Mouse (Mus musculus) ovary, postnatal 14 days (tissue): Measurements from ENCODE around the gene Cyp2j13.
"Not testable (repeated sequence)": the region's sequence is repeated elsewhere in the genome, so short reads cannot be mapped to it uniquely, and the experiment has no call there.

Source experiments
- DNase-seq: peaks from one replicate; pipeline ENCODE4 v3.0.0; 2022; ENCODE audit warnings: low spot score

The Cyp2j13 gene

DNA sequence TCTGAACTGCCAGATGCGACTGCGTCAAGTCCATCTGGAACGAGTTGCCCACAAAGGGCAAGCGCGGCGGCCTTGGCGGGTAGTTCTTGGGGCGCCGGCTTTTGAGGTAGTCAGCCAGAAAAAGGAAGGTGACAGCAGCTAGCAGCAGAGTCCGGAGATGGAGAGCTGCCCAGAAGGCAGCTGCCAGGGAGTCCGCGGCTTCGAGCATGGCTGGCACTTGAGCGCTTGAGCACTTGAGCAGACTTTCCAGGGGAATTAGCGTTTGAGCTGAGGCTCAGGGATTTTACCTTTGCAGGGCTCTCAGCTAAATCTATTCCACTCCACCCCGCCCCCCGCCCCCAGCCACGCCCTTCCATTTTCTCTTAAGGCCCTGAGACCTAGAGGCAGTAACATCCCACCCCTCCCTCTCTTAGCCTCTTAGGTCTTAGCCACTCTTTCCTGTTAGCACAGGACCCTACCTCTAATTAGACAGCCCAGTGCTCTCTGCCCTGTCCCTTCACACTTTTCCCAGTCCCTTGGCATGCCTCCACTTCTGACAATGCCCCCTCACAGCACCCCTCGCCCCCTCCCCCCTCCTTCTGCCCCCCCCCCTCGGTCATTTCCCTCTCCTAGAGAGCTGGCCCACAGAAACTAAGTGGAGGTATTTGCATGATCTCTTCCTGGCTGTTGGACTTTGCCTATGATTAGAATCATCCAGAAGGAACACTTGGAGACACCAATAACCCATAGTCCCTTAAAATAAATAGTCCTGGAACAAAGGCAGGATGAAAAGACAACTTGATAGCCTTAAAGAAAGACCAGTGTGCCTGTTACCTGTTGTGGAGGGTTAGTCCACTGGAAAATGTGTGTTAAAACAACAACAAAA lies at the start of gene Cyp2j13:
Gene Cyp2j13, minus strand, starts transcription at position 286 of the 865 bp plus-strand sequence.
- DNase-seq, result peak; percentile 2

DNA sequence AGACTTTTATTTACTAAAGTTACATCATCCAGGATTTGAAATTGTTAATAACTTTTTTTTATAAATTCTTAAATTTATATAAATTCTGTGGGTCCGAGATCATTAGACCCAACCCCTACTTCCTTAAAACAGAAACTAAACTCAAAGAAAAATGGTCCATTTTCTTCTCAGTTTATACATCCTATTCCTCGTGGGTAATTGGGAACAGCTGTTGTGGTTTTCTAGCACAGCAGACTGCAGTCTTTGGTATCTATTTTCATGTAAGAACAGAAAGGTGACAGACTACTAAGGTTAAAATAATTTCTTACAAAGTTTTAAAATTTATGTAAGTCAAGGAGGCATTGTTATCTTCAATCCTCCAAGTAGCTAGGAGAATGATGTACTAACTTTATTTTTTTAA lies 19.5 kb upstream of the Cyp2j13 start:
- DNase-seq, result no peak

DNA sequence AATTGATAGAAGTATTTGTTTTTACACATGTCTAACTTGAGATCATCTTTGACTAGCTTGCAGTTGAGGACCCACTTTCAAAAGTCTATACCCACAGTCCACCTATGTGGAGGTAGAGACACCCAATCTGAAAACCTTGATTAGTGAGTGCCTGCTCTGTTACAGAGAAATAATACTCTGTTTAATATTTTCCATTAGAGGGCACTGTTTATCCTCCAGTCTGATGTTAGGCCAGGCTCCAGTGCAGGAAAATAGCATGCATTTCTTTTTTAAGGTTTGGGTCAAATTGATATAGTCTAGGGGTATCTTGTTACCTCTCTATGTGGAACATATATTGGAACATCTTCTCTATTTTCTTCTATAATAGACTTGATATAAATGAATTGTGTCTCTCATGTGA lies 14.5 kb upstream of the Cyp2j13 start:
- no peak for DNase-seq

DNA sequence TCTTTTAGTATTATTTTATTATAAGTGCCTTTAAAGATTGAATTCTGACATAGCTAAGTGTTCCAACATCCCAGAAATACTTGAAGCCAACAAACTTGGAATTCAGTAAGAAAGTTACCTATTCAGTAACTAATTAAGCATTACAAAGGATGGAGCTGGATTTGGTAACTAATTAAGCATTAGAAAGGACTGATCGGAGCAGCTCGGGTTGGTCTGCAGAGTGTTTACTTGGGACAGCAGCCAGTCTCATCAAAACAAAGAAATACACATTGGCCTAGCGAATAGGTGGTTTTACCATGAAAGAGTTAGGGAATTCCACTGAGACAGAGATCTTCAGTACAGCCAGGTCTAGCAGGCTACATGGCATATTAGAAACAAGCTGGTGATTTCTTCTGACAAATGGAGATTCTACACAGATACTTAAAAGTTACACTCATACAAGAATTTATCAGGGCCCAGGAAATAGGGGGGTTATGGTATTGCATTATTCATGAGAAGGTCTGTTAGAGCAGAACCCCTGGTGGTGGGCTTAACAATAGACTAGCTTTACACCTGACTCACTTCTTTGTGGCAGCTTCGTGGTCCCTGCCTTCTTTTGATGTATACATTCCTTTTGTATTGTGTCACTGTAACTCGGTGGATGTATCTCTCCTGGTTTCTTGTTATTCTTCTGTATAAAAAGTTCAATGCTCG lies 12.2 kb upstream of the Cyp2j13 start:
- DNase-seq, result not testable (repeated sequence)

DNA sequence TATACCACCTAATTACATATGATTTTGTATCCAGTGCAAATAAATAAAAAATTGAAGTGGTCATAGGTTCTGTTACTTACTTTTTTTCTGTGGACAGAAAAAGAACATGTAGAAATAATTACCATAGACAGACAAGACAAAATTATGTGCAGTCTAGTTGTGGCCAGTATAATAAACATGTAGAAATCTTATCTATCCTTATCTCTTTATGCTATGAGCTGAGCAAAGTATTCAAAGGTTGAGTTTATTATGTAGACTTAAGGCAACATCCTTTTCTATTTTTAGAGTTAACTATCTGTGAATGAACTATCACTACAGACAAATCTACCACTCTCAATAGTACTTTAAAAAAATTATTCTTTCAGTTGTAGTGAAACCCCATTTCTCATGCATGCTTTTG lies 962 bp upstream of the Cyp2j13 start:
- DNase-seq, result no peak

DNA sequence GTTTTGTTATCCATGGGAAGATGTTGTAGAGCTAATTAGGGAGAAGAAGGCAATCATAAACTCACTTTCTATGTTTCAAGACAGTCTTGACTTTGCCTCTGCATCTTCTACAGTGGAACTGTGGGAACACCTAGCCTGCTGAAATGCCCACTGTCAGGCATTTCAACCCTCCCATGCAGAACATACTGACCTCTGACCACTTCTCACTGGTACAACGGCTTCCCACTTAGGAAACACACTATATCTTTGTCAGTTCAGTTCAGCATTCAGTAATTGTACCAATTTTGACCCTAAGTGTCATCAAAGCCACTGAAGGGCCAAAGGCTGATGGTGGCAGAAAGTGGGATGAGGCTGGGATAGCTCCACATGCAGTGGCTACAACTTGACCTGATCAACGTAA lies 15.3 kb downstream of the Cyp2j13 start:
- DNase-seq, result no peak

DNA sequence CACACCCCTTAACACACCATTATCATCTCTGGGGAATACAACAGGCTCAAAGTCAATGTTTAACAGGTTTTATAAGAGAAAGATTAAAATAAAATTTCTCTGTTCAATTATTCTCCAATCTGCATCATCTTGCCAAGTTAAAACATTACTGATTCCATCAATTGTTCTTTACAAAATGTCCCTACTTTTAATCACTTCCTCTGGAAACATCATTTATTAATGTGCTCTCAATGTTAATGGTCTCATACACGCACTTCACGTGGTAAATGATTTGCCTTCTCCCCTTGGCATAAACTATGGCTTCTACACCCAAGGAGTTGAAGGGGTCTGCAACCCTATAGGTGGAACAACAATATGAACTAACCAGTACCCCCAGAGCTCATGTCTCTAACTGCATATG lies 17.2 kb downstream of the Cyp2j13 start:
- no peak for DNase-seq

DNA sequence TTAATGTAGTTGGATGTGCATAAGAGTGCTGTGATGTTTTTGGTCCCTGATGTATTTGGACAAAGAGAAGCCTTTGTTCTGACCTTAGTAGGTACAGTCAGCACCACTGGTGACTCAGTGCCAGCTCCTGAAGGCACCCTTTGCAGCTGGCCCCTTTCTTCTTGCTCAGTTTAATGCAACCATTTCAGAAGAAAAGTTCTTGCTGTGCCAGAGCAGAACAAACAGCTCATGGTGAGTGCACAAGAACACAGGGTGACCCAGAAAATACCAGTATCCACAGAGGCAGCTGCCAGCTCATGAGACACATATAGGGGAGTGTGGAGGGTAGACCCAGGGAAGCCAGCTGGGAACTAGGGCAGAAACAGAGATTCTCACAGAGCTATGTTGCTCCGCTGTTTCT lies 48.9 kb downstream of the Cyp2j13 start:
- no peak for DNase-seq

DNA sequence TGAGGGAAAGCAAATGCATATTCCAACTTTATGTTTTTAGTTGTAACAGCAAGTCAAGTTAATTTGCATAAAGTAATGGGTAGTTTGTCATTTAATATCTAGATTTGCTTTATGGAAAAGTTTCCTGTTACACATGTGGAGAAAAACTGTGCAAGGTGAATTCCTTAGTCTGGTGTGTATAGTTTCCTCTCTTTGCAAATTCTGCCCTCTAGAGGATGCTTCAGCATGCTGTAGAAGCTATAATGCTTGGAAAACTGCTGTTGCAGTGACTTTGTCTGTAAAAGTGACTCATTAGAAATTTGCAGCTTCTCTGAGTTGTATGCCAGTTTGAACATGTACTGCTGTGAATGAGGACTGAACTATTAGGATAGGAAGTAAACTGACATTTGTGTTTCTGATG lies 54.5 kb downstream of the Cyp2j13 start:
- no peak for DNase-seq

DNA sequence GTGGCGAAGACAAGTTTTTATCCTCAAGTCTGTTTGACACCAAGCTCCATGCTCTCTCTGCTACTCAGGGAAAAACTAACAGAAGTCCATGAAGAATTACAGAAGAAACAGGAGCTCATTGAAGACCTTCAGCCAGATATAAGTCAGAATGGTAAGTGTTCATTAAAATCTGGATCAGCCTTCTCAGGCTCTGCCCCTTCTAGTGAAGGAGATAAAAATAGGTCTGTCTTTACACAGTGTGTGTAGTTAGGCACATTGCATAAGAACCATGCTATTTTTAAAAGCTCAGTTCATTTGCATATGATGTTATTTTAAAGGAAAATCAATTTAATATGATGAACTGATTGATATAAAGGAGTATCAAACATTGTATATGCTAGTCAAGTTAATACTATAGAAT lies 60.5 kb downstream of the Cyp2j13 start:
- no peak for DNase-seq

DNA sequence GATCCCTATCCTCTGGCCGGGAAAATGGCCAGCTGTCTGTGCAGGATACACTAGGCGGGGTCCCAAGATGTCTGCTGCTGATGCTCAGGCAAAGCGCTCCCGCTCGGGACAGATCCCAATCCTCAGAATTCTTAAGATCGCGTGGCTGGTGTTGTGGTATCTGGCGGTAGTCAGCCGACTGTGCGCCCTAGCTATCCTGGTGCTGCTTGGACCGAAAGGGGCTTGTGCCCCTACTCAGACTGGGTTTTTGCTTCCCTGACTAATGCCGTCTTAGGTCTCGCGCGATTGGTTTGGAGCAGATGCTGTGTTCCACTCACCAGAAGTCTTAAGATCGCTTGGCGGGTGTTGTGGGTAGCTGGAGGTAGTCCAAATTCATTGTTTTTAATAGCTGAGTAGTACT lies 95.1 kb downstream of the Cyp2j13 start:
- not testable (repeated sequence) for DNase-seq
